Mouse (Mus musculus): ENCODE results near the gene Erbin.

Gene Erbin

DNA sequence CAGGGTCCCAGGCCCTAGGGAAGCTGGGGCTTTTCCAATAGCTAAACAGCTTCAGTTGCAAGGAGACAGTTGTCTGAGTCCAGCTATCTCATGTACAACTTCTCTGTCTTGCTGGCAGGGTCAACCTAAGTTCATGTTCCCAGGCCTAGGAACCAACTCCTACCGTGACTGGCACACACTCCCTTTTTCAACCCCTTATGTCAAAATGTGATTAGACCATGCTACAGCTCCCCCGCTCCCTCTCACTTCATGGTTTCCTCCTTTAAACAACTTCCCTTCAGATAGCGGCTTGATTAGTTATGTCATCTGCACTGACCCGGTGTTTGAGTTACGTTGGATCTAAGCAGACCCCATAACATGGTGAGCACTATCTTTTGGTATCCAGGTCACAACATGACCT, 112.8 kb downstream of the Erbin start:
- DNase-seq (ENCODE audit: low spot score in 2 of 2): no peak

GRCm38 (mm10) chr13:103806210-103806851, 114.0 kb downstream of the Erbin start:
- DNase-seq (ENCODE audit: low spot score in 2 of 2): peak; percentile 81 to 89

GRCm38 (mm10) chr13:103803721-103804120, 116.6 kb downstream of the Erbin start:
- no peak for DNase-seq (ENCODE audit: low spot score in 2 of 2)

DNA sequence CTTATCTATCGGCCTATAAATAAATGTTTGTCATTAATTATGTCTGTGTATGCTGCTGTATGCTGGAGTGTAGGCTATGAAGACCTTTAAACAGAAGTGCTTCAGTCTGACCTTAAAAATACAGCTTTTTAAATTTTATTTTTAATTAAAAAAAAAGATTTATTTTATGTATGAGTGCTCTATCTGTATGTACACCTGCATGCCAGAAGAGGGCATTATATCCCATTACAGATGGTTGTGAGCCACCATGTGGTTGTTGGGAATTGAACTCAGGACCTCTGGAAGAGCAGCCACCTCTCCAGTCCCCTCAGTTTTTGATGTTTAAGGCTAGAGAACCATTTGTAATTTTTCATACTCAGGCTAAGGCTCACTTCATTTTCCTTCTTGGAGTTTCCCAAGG, 119.3 kb downstream of the Erbin start:
- DNase-seq (ENCODE audit: low spot score in 2 of 2): no peak

GRCm38 (mm10) chr13:103794688-103795543, 125.4 kb downstream of the Erbin start:
- no peak for DNase-seq (ENCODE audit: low spot score in 2 of 2)

DNA sequence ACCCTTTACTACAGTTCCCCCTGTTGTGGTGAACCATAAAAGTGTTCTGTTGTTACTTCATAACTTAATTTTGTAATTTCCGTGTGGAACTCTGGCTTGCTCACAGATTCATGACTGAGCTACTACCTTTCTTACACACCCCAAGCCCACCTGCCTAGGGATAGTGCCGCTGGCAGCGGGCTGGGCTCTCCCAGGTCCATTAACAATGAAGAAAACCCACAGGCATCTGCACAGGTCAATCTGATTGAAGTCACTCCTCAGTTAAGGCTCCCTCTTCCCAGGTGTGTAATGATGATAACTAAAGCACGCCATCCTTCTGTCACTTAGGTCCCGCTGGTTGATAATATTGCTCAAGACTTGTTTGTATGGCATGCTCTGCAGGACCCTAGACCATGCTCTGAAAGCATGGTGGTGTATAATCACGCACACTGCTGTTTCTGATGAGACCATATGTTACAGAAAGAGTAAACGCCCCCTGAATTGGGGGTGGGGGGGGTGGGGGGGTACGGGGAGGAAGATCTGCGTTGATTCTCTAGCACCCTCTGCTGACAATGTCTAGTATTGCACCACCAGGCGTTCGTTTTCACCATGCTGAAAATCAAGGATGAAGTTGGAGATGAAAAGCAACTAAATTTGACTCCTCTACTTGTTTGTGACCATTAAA, 140.3 kb downstream of the Erbin start:
- DNase-seq (ENCODE audit: low spot score in 2 of 2): peak in 1 of 2 experiments; percentile 49

DNA sequence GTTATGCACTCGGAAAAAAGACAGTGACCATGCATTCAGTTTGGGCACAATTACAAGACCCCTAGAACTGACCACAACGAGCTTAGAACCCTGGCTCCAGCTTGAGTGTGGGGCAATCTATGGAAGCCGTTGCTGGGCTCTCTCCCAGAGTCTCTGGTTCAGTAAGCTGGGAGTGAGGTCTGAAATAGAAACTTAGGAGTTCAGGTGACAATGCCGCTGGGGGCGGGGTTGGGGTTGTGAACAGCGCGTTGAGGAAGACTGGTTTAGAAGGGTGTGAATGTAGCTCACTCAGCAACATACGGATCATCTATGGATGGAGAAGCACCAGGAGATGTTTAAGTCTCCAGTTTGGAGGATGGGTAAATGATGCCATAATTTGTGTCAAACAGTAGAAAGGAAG, 143.2 kb downstream of the Erbin start:
- no peak for DNase-seq (ENCODE audit: low spot score in 2 of 2)

DNA sequence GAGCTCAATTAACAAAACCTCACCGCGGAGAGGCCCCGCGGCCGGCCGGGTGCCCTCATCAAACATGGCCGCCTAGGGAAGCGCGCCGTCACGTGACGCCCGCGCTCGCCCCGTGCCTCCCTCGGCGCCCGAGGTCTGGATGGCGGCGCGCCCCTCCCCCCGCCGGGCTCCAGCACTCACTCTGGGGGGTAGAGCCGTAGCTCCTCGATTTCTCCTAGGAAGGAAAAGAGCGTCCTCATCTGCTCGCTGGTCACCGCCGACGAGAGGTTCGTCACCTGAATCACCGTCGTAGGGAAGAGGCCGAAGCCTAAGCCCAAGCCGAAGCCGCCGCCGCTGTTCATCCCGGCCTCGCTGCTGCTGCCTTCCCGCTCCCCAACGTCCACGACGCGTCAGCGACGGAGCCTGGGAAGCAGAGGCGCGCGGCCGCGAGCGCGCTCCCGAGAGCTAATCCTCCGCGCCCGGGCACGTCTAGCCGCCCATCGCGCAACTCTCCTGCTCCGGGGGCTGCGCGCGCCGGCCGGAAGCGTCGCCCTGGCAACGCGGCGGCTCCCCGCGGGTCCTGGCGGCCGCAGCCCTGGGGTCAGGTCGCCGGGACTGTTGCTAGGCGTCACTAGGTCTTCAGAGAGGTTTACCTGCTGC, 146.1 kb downstream of the Erbin start, which contains the start of gene Srek1:
Srek1 (minus strand) TSS at position 490 of the 639 bp plus-strand sequence.
- peak; percentile 96 to 98 for DNase-seq (ENCODE audit: low spot score in 2 of 2)

DNA sequence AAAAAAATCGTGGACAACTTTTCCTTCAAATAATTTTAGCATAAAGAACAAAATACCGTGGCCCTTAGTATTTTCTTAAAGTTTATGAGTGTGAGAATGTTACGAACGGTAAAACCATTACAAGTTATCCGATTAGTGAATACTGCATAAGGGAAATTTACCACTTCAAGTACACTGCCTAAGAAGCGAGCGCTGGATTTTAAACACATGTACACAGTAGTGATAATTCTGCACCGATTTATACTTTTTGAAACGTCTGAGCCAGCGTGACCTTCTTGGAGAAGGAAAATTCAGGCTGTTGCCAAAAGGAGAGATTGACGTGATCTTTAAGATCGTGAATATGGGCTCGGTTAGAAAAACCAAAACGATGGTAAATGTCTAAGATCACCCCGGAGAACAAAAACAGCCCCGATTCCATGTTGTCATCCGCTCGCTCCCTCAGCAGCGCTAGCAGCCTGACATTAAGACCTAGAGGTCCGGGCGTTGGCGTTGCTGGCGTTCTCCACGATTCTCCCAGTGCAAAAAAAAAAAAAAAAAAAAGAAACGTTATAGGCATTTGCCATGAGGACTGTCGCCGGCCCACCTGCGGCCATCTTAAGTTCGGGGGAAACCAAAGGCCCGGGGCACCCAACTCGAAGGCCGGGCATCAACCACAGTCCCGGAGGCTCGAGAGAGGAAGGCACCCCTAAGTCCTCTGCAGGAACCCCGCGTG, 146.8 kb downstream of the Erbin start:
- DNase-seq (ENCODE audit: low spot score in 2 of 2): no peak

DNA sequence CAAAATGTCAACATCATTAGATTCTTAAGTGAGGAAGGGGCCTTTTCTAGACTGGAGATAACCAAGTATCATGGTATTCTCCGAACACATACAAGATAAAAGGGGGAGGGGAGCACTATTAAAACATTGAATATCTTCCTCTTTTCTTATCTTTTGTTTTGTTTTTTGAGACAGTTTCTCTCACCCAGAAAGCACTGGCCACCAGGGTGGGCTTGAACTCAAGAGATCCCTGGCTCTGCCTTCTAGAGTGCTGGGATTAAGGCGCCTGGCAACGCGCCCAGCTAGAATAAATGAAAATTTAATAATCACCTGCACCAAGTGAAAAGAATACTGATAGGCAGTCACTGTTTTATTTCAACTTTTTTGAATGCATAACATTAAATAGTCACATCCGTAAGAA, 147.4 kb downstream of the Erbin start:
- DNase-seq (ENCODE audit: low spot score in 2 of 2): peak; percentile 28 to 44

DNA sequence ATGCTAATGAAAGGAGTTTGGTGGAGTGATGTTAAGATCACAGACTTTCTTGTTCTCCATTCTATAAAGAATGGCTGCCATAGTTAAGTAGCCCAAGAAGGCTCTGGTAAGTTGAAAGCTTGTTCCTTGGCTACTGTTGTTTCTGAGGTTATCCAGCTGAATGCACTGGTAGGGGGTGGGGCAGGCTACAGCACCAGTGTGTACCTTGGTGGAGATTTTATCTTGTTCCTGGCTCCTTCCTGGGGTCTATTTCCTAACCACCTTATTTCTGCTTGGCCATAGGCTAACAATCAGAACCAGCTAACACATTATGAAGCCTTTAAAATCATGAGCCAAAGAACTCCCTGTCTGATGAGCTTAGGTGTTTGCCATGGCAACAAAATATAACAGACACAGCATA, 149.5 kb downstream of the Erbin start:
- no peak for DNase-seq (ENCODE audit: low spot score in 2 of 2)

Measured in right cerebral cortex, postnatal 10 days (tissue).